Mouse (Mus musculus): Measurements from ENCODE around the gene Map1s.

GRCm38 (mm10) chr8:70880546-70880945 lies 25.2 kb upstream of the Map1s start:
- no peak for TF ChIP-seq CTCF (IDR thresholded peaks at IDR 0.05; ENCODE audit: control insufficient read depth, insufficient read depth, insufficient replicate concordance, low read depth, low read length)
- no peak for TF ChIP-seq POLR2A (IDR thresholded peaks at IDR 0.05; ENCODE audit: control insufficient read depth, low read depth, low read length)
